Mouse (Mus musculus): ENCODE results near the gene Unc119. TPM values are rescaled to one million over a fixed set of nuclear protein-coding genes. Genes with fewer than 3 reads are reported as not detected.

The Unc119 gene
- polyA plus RNA-seq, 1 experiment from 2014 or later, result 77.0 TPM

DNA sequence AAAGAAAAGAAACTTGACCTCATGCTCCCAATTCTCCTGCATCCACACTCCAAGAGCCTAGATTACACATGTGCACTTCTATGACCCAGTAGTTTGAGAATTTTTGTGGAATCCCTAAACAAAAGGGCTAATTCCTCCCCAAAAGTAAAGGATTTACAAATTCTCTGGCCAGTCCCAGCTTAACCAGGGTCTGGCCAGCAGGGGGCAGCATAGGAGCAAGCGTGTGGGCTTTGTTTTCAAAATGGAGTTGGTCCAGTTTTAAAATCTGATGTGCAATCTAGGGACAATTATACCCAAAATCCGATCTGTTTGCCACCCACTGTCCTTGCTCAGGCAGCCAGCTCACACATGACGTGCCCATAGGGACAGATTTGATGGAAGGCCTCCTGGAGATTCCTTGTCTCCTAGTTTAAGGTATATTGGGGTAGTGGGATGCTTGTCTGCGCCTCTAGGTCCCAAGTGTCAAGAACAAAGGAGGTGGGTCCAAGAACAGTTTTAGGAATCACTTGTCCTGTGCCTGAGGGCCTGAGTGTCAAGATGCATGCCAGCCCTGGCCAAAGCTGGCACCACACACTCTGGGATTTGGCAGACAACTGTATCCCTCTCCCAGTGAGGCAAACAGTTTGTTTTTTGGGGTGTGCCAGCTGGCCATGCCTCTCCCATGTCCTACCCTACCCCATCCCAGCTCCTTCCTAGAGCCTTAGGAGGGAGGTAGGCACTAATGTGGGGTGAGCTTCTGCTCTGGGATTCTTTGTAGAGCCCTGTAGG, 12.4 kb downstream of the Unc119 start:
- no peaks in the 10 kb centered on the region for H3K36me3 ChIP-seq (replicated peaks; ENCODE audit: control insufficient read depth, insufficient read depth, low read depth, low read length)
- no peaks in the 10 kb centered on the region for H3K4me1 ChIP-seq (ENCODE audit: control insufficient read depth, insufficient read depth, low read length)
- H3K9ac ChIP-seq (replicated peaks; ENCODE audit: low read length), result 0 out of 2 replicates have a peak overlapping the region, but pooled peaks have one; percentile 22
- no peak overlapping the region for H3K27ac ChIP-seq (replicated peaks; ENCODE audit: low read depth, low read length)
- 30% methylated on average over 4 of the region's 4 CpGs for WGBS
- H3K27me3 ChIP-seq (ENCODE audit: control insufficient read depth, insufficient read depth, low read length), result no peaks in the 10 kb centered on the region
- H3K9me3 ChIP-seq (replicated peaks; ENCODE audit: control insufficient read depth, low read length), result no peaks in the 10 kb centered on the region
- no peak overlapping the region for H3K4me3 ChIP-seq (ENCODE audit: low read depth, low read length)
- ATAC-seq (replicated peaks; ENCODE audit: insufficient number of reproducible peaks, low FRiP score, low TSS enrichment, low read depth) (no peak), DNase-seq (ENCODE audit: low spot score) (peak; percentile 81)
- no peak overlapping the region for H3K4me2 ChIP-seq (ENCODE audit: low read depth, low read length)

DNA sequence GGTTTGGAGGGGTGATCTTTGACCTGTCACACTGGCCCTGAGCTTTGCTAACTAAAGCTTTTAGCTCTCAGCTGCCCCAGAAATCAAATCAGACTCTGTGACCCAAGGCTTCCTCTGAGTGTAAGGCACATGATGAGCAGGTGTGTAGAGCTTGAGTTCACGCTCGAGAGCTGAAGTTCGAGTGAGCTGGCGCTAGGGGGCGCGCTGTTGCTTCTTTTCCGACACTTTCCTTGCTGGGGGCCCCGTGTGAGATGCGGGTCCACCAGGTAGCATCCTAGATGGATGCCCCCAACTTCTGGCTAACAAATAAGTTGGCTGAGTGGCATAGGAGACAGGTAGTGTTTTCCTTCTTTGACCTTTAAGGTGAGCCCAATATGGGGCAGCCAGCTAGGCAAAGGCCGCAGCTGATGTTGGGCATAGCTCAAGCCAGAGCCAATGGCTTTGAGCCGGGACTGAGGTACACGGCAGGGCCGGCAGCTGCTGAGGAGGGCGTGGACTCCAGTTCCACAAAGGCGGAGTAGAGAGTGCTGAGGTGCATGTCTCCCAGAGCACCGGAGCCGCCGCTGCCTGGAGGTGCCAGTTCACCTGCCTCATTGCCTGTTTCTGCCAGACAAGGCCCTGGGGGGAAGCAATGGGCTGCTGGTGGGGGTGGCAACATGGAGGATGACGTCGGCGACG, 15.2 kb downstream of the Unc119 start:
- Histone ChIP-seq H3K36me3 (replicated peaks; ENCODE audit: control insufficient read depth, insufficient read depth, low read depth, low read length) (no peaks in the 10 kb centered on the region), H3K4me1 (ENCODE audit: control insufficient read depth, insufficient read depth, low read length) (no peaks in the 10 kb centered on the region), H3K27ac (replicated peaks; ENCODE audit: low read depth, low read length) (no peak overlapping the region), H3K9ac (replicated peaks; ENCODE audit: low read length) (no peak overlapping the region), H3K27me3 (ENCODE audit: control insufficient read depth, insufficient read depth, low read length) (no peaks in the 10 kb centered on the region), H3K4me3 (ENCODE audit: low read depth, low read length) (no peak overlapping the region), H3K4me2 (ENCODE audit: low read depth, low read length) (no peak overlapping the region), H3K9me3 (replicated peaks; ENCODE audit: control insufficient read depth, low read length) (no peaks in the 10 kb centered on the region)
- 11% methylated on average over 22 of the region's 22 CpGs for WGBS
- ATAC-seq (replicated peaks; ENCODE audit: insufficient number of reproducible peaks, low FRiP score, low TSS enrichment, low read depth) (no peak), DNase-seq (ENCODE audit: low spot score) (peak; percentile 54)

GRCm38 (mm10) chr11:78360125-78360788, 17.0 kb downstream of the Unc119 start:
- Histone ChIP-seq H3K9ac (replicated peaks; ENCODE audit: low read length) (no peak overlapping the region), H3K27me3 (ENCODE audit: control insufficient read depth, insufficient read depth, low read length) (no peaks in the 10 kb centered on the region), H3K27ac (replicated peaks; ENCODE audit: low read depth, low read length) (no peak overlapping the region), H3K36me3 (replicated peaks; ENCODE audit: control insufficient read depth, insufficient read depth, low read depth, low read length) (no peaks in the 10 kb centered on the region), H3K4me1 (ENCODE audit: control insufficient read depth, insufficient read depth, low read length) (no peaks in the 10 kb centered on the region), H3K4me2 (ENCODE audit: low read depth, low read length) (peak overlapping the region; percentile 29; the same call in 1 of the 2 replicates), H3K9me3 (replicated peaks; ENCODE audit: control insufficient read depth, low read length) (no peaks in the 10 kb centered on the region), H3K4me3 (ENCODE audit: low read depth, low read length) (peak overlapping the region; percentile 9; the same call in 1 of the 2 replicates)
- peak; percentile 69 for ATAC-seq (replicated peaks; ENCODE audit: insufficient number of reproducible peaks, low FRiP score, low TSS enrichment, low read depth)
- WGBS, result 12% methylated on average over 13 of the region's 13 CpGs
- peak; percentile 89 for DNase-seq (ENCODE audit: low spot score)

DNA sequence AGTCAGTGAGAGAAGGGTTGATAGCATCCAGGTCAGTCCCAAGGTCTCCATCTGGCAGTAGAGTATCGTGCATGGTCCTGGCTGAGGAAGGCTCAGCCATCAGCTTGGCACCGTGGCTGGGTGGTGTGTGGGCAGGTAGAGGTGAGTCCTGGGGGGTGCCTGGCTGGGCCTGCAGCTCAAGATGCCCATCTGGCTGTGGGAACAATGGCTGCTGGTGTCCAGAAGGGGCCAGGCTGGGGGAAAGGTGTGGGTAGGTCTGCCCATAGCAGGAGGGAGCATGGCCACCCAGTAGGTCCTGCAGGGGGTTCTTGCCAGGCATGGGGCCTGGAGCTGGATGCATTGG, 17.5 kb downstream of the Unc119 start:
- ATAC-seq (replicated peaks; ENCODE audit: insufficient number of reproducible peaks, low FRiP score, low TSS enrichment, low read depth), result peak; percentile 14; the same call in 1 of the 2 replicates
- H3K36me3 ChIP-seq (replicated peaks; ENCODE audit: control insufficient read depth, insufficient read depth, low read depth, low read length), result no peaks in the 10 kb centered on the region

DNA sequence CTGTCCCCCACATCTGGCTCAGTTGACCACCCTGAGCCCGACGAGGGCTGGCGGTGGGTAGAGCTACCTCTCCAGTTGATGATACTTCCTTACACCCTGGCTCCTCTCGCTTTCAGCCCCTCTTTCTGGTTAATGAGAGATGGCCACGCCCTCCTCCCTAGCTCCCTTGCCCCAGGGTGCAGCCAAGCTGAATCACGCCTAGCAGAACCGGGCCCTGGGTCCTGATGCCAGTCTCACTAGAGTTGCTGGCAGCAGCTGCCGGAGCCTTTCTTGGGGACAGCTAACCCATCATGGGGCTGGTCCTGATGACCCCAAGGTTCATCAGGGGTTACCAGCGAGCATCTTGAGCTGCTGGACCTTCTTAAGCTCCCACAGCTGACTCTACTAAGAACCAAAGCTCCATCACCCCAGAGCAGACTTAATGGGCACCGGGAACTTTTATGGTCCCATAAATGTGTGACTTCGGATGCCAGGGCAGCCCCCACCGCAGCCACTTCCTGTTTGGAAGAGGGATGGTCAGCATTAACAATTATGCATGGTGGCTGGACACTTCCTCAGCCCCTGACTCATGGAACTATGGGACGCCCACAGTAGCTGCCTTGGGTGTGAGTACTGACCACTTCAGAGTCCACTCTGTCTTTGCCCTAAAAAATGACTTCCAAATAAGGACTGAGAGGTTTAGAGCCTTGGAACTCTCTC, 20.2 kb downstream of the Unc119 start:
- 78% methylated on average over 13 of the region's 13 CpGs for WGBS
- Histone ChIP-seq H3K36me3 (replicated peaks; ENCODE audit: control insufficient read depth, insufficient read depth, low read depth, low read length) (no peaks in the 10 kb centered on the region), H3K4me3 (ENCODE audit: low read depth, low read length) (no peak overlapping the region), H3K9me3 (replicated peaks; ENCODE audit: control insufficient read depth, low read length) (no peaks in the 10 kb centered on the region), H3K9ac (replicated peaks; ENCODE audit: low read length) (no peak overlapping the region), H3K27me3 (ENCODE audit: control insufficient read depth, insufficient read depth, low read length) (no peaks in the 10 kb centered on the region), H3K4me1 (ENCODE audit: control insufficient read depth, insufficient read depth, low read length) (no peaks in the 10 kb centered on the region), H3K27ac (replicated peaks; ENCODE audit: low read depth, low read length) (no peak overlapping the region), H3K4me2 (ENCODE audit: low read depth, low read length) (no peak overlapping the region)
- DNase-seq (ENCODE audit: low spot score) (no peak), ATAC-seq (replicated peaks; ENCODE audit: insufficient number of reproducible peaks, low FRiP score, low TSS enrichment, low read depth) (no peak)

More for the DNA sequence above, 17.5 kb downstream of the Unc119 start:
- H3K9ac ChIP-seq (replicated peaks; ENCODE audit: low read length), result no peak overlapping the region
- H3K4me1 ChIP-seq (ENCODE audit: control insufficient read depth, insufficient read depth, low read length), result no peaks in the 10 kb centered on the region
- no peaks in the 10 kb centered on the region for H3K27me3 ChIP-seq (ENCODE audit: control insufficient read depth, insufficient read depth, low read length)
- no peaks in the 10 kb centered on the region for H3K9me3 ChIP-seq (replicated peaks; ENCODE audit: control insufficient read depth, low read length)
- H3K27ac ChIP-seq (replicated peaks; ENCODE audit: low read depth, low read length), result no peak overlapping the region
- DNase-seq (ENCODE audit: low spot score), result no peak
- 58% methylated on average over 2 of the region's 2 CpGs for WGBS
- no peak overlapping the region for H3K4me2 ChIP-seq (ENCODE audit: low read depth, low read length)
- no peak overlapping the region for H3K4me3 ChIP-seq (ENCODE audit: low read depth, low read length)

GRCm38 (mm10) chr11:78364103-78364502, 20.8 kb downstream of the Unc119 start:
- DNase-seq (ENCODE audit: low spot score) (no peak), ATAC-seq (replicated peaks; ENCODE audit: insufficient number of reproducible peaks, low FRiP score, low TSS enrichment, low read depth) (no peak)
- Histone ChIP-seq H3K27ac (replicated peaks; ENCODE audit: low read depth, low read length) (no peak overlapping the region), H3K9ac (replicated peaks; ENCODE audit: low read length) (no peak overlapping the region), H3K4me3 (ENCODE audit: low read depth, low read length) (no peak overlapping the region), H3K9me3 (replicated peaks; ENCODE audit: control insufficient read depth, low read length) (no peaks in the 10 kb centered on the region), H3K36me3 (replicated peaks; ENCODE audit: control insufficient read depth, insufficient read depth, low read depth, low read length) (no peaks in the 10 kb centered on the region), H3K27me3 (ENCODE audit: control insufficient read depth, insufficient read depth, low read length) (no peaks in the 10 kb centered on the region), H3K4me1 (ENCODE audit: control insufficient read depth, insufficient read depth, low read length) (no peaks in the 10 kb centered on the region), H3K4me2 (ENCODE audit: low read depth, low read length) (no peak overlapping the region)
- 46% methylated on average over 8 of the region's 8 CpGs for WGBS

DNA sequence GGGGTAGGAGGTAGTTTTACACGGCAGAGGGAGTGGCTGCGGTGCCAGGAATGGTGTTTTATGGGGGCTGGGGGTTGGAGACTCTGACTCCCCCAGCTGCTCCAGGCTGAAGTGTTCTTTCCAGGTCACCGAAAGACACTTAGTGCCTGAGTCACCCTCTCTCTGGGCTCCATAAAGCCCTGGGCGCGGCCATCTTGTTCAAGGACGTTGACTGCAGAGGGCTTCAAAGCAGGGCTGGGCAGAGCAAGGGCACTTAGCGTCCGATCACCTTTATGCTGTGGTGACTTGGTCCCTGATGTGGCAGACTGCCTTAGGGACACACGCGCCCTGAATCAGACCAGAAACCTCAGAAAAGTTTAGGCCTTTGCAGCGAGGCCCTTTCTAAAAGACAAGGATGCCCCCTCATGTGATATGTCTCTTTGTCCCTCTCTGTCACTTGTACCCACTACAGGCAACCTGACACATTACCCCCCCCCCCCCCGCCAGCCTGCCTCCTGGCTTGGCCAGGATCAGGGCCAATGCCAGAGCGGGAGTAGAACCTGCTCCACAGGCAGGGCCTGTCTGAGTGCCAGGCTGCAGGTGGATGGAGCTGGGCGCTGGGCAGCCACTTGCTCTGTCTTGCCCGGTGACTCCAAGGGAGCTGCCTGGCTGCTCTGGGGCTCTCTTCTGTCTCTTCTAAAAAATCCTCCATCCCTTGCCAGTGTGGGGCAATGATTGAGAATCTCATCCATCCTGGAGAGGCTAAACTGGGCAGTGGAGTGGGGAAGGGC, 24.4 kb downstream of the Unc119 start:
- Histone ChIP-seq H3K27me3 (ENCODE audit: control insufficient read depth, insufficient read depth, low read length) (no peaks in the 10 kb centered on the region), H3K36me3 (replicated peaks; ENCODE audit: control insufficient read depth, insufficient read depth, low read depth, low read length) (no peaks in the 10 kb centered on the region), H3K4me1 (ENCODE audit: control insufficient read depth, insufficient read depth, low read length) (no peaks in the 10 kb centered on the region), H3K9ac (replicated peaks; ENCODE audit: low read length) (no peak overlapping the region), H3K27ac (replicated peaks; ENCODE audit: low read depth, low read length) (no peak overlapping the region), H3K4me3 (ENCODE audit: low read depth, low read length) (no peak overlapping the region), H3K9me3 (replicated peaks; ENCODE audit: control insufficient read depth, low read length) (no peaks in the 10 kb centered on the region), H3K4me2 (ENCODE audit: low read depth, low read length) (no peak overlapping the region)
- no peak for ATAC-seq (replicated peaks; ENCODE audit: insufficient number of reproducible peaks, low FRiP score, low TSS enrichment, low read depth)
- DNase-seq (ENCODE audit: low spot score), result no peak
- whole genome bisulfite sequencing, result 91% methylated on average over 14 of the region's 15 CpGs

All from embryonic facial prominence, embryonic 11.5 days (tissue).